Mouse (Mus musculus) megakaryocyte, embryonic 14.5 days (primary cell): Measurements from ENCODE around the gene Psd. TPM values are rescaled to one million over a fixed set of nuclear protein-coding genes. Genes with fewer than 3 reads are reported as not detected.

Experiments used
- H3K27me3 ChIP-seq: replicated peaks from 2 replicates; pipeline ENCODE3; 2012; ENCODE audit warnings: inconsistent platforms
- H3K36me3 ChIP-seq: replicated peaks from 2 replicates; pipeline ENCODE3; 2012; ENCODE audit warnings: low read length, inconsistent platforms, mixed read lengths
- H3K4me1 ChIP-seq: 2 replicates; pipeline ENCODE4 v1.6.1; 2012; ENCODE audit warnings: inconsistent platforms
- H3K4me3 ChIP-seq: replicated peaks from 2 replicates; pipeline ENCODE3; 2012; ENCODE audit warnings: moderate library complexity, mild to moderate bottlenecking, inconsistent platforms
- H3K9me3 ChIP-seq: 2 replicates; pipeline ENCODE4 v1.6.1; 2012; ENCODE audit warnings: inconsistent platforms
- FLI1 ChIP-seq: IDR thresholded peaks from 2 replicates; pipeline ENCODE4 v1.6.1; 2012; ENCODE audit warnings: low read length, inconsistent platforms, mixed read lengths
- GATA1 ChIP-seq: IDR thresholded peaks from 3 replicates; pipeline ENCODE4 v1.6.1; 2012; ENCODE audit warnings: mixed read lengths, low read length, inconsistent platforms, borderline replicate concordance
- polyA plus RNA-seq: library from polyadenylated mRNA; stranded (reverse); fragments of >175 nt; gene quantifications from 2 replicates; pipeline ENCODE4 v1.2.3, GENCODE M21; 2012; ENCODE audit warnings: low replicate concordance; ENCODE audit not compliant: insufficient read depth

The Psd gene
- polyA plus RNA-seq, 1 experiment = 0.19 TPM

DNA sequence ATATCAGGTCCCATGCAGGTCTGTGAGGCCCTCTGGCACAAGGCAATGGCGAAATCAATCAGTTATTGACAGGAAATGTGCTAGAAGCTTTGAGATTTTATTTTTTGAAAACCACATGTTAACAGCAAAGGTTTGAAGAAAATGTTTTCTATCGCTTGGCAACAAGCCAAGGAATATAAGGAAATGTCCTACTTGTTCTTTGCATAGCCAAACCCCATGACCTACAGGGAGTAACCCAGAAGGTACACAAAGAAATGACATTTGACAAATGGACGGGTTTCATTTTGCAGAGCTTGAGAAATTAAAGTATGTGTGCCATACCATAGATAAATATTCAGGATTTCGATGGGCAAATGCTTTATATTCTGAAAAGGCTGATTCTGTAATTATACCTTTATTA lies 30.0 kb downstream of the Psd start:
- Histone ChIP-seq H3K27me3 (peaks cover 32% of the 10 kb centered on the region), H3K9me3 (no peaks in the 10 kb centered on the region), H3K4me1 (no peaks in the 10 kb centered on the region), H3K4me3 (no peak overlapping the region), H3K36me3 (no peaks in the 10 kb centered on the region)
- TF ChIP-seq GATA1 (no peak), FLI1 (no peak)

DNA sequence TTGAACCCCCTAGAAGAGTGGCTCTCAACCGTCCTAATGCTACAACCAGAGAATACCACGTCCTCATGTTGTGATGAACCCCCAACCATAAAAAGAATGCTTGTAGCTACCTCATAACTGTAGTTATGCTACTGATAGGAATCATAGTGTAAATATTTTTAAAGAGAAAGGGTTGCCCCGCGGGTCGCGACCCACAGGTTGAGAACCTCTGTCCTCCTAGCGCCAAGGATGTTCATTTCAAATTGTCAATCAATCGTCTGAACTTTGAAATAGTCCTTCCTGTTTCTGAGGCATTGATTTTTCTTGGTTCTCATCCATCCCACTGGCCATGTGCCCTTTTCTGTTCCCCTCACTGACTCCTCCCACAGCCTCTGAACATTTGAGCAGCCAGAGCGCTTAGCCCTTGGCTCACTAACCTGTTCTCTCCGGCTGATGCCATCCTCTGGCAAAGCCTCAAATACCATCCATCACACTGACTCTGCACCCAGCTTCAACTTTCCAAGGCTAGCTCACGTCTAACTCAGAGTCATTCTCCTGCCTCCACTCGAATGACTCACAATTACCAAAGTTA lies 36.3 kb downstream of the Psd start:
- no peak for TF ChIP-seq FLI1
- TF ChIP-seq GATA1 = no peak
- no peaks in the 10 kb centered on the region for H3K9me3 ChIP-seq
- no peaks in the 10 kb centered on the region for H3K4me1 ChIP-seq

DNA sequence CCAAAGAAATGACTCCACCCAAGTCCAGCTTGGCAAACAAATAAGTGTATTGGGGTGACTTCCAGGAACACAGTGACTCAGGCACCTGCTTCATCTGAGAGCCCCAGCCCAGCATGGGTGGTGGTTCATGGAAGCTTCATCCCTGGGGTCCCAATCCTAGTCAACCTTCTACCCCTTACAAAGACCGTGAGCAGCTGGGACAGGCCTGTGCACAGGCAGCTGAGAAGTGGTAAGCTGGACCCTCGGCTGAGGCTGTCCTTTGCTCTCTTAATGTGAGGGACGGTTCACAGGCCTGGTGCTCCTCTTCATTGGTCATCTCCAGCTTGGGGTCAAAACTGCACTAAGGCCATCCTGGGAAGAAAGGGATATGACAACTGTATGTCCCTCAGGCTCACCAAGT lies 39.4 kb downstream of the Psd start:
- Histone ChIP-seq H3K4me3 (no peak overlapping the region), H3K4me1 (no peaks in the 10 kb centered on the region), H3K9me3 (no peaks in the 10 kb centered on the region), H3K36me3 (peaks cover 48% of the 10 kb centered on the region), H3K27me3 (peaks cover 25% of the 10 kb centered on the region)
- TF ChIP-seq FLI1 = no peak
- no peak for TF ChIP-seq GATA1

More for the DNA sequence above, 36.3 kb downstream of the Psd start:
- Histone ChIP-seq H3K27me3 (peaks cover 38% of the 10 kb centered on the region), H3K36me3 (peaks cover 18% of the 10 kb centered on the region), H3K4me3 (no peak overlapping the region)

DNA sequence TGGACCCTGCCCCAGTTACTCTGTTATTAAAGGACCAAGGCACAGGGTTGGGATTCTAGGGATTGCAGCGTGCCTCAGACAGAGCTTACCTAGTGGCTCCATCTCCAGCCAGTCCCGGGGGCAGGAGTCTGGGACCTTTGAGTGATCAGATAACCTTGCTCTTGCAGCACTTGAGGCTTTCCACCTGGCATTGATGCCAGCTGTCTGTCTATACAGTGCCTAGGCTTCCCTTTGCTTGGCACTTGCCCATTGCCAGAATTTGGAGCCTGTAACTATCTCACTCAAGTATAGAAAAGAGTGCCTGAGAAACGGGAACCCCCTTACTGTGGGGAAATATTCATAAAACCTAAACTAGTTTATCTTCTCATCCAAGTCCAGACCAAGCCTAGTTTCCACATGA lies 40.0 kb downstream of the Psd start:
- peaks cover 19% of the 10 kb centered on the region for H3K27me3 ChIP-seq
- no peak overlapping the region for H3K4me3 ChIP-seq
- no peaks in the 10 kb centered on the region for H3K4me1 ChIP-seq
- peaks cover 4% of the 10 kb centered on the region; the same call in 1 of the 2 replicates for H3K9me3 ChIP-seq
- peaks cover 54% of the 10 kb centered on the region for H3K36me3 ChIP-seq
- TF ChIP-seq FLI1 = no peak
- TF ChIP-seq GATA1 = no peak

DNA sequence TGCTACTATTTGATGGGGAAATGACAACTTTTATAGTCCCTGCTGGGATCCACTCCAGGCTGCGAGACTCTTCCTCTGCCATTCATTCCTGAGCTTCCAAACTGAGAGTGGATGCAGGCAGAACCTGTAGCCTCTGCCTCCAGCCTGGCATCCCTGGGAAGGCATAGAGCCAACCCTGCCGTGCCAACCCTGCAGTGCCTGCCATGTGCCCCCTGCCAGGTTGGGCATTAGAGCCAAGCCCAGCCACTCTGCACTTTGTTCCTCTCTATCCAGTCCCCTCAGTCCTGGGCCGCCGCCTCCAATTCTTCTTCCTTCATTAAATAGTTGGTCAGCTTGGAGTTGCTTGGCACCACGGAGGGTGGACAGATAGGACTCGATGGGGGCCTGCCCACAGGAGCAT lies 40.9 kb downstream of the Psd start:
- peaks cover 63% of the 10 kb centered on the region for H3K36me3 ChIP-seq
- TF ChIP-seq GATA1 (no peak), FLI1 (no peak)
- no peak overlapping the region for H3K4me3 ChIP-seq

DNA sequence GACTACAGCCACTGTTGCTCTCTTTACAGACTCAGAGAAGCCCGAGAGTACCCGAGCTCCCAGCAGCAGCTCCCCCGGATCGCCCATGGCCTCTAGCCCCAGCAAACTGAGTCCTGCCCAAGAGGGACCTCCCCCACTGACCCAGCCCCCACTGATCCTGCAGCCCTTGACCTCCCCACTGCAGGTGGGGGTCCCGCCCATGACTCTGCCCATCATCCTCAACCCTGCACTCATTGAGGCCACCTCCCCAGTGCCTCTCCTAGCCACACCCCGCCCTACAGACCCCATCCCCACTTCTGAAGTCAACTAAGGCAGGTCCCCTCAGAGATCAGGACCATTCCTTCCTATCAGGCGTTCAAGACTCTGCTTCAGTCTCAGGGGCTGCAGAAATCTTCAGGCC lies 41.3 kb downstream of the Psd start:
- Histone ChIP-seq H3K27me3 (peaks cover 9% of the 10 kb centered on the region), H3K9me3 (peaks cover 4% of the 10 kb centered on the region; the same call in 1 of the 2 replicates), H3K4me3 (no peak overlapping the region), H3K4me1 (no peaks in the 10 kb centered on the region), H3K36me3 (peaks cover 67% of the 10 kb centered on the region)
- TF ChIP-seq FLI1 = no peak
- no peak for TF ChIP-seq GATA1

More for the DNA sequence above, 40.9 kb downstream of the Psd start:
- Histone ChIP-seq H3K4me1 (no peaks in the 10 kb centered on the region), H3K9me3 (peaks cover 4% of the 10 kb centered on the region; the same call in 1 of the 2 replicates), H3K27me3 (peaks cover 12% of the 10 kb centered on the region)

DNA sequence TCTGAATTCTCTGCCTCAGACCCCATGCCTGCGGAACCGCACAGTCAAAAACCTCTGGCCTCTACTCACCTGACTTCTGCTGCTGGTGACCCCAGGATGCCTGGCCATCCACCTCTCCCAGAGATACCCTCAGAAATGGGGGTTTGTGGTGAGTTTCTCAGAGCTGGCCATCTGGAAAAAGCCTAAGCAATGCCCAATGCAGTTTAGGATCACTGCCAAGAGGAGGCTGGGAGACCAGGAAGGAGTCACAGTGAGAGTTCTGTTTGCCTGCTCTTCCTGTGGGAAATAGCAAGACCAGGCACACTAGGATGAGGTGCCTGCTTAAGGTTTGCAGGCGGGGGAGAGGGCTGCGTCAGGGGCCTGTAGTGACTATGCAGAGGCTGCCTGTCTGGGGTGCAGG lies 42.3 kb downstream of the Psd start:
- H3K4me3 ChIP-seq = no peak overlapping the region
- TF ChIP-seq GATA1 = no peak
- no peak for TF ChIP-seq FLI1

DNA sequence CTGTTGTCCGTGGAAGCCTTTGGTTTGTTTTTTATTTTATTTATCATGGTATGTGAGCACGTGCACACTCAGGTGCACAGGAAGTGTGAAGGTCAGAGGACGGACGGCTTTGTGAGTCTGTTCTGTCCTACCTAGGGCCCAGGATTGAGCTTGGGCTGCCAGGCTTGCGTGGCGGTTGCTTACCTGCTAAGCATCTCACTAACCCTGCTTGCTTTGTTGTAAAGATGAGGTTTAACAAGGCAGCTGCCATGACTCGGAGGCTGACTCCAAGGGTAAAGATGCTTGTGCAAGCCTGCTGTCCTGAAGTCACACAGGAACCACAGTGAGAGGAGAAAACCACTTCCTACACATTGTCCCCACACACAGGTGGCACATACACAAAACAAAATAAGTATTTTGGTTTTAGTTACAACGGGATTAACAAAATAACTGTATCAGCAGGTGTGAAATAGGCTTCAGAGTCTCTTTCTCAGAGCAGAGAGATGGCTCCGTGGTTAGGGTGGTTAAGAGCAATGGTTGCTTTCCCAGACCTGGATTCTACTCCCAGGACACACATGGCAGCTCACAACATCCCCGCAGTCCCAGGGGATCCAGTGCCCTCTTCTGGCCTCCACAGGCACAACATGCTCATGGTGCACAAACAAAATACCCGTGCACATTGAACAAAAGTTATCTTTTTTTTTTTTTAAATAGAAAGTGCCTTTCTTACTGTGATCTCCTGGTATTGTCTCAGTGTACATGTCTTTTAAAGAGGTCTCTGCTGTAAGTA lies 44.7 kb downstream of the Psd start:
- H3K27me3 ChIP-seq = no peaks in the 10 kb centered on the region
- peaks cover 4% of the 10 kb centered on the region; the same call in 1 of the 2 replicates for H3K9me3 ChIP-seq
- TF ChIP-seq FLI1 = no peak
- no peak for TF ChIP-seq GATA1
- no peak overlapping the region for H3K4me3 ChIP-seq
- H3K36me3 ChIP-seq = peaks cover 96% of the 10 kb centered on the region
- no peaks in the 10 kb centered on the region for H3K4me1 ChIP-seq

More for the DNA sequence above, 42.3 kb downstream of the Psd start:
- Histone ChIP-seq H3K4me1 (no peaks in the 10 kb centered on the region), H3K36me3 (peaks cover 77% of the 10 kb centered on the region), H3K9me3 (peaks cover 4% of the 10 kb centered on the region; the same call in 1 of the 2 replicates), H3K27me3 (peaks cover 4% of the 10 kb centered on the region)

DNA sequence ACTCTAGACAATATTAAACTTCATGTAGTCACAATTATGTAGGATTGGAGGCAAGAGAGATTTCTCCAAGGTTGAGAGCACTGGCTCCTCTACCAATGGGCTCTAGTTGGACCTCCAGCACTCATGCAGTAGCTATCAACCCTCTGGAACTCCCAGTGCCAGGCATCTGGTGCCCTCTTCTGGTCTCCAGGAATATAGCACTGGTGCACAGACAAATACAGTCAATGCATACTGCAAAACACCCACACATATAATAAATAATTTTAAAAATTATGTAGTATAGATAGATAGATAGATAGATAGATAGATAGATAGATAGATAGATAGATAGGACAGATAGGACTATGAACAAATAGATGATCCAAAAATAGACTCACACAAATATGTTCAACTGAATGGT lies 51.6 kb downstream of the Psd start:
- H3K9me3 ChIP-seq = no peaks in the 10 kb centered on the region
- H3K4me3 ChIP-seq = no peak overlapping the region
- peaks cover 89% of the 10 kb centered on the region for H3K36me3 ChIP-seq
- no peak for TF ChIP-seq FLI1
- no peak for TF ChIP-seq GATA1
- H3K4me1 ChIP-seq = no peaks in the 10 kb centered on the region
- H3K27me3 ChIP-seq = no peaks in the 10 kb centered on the region

DNA sequence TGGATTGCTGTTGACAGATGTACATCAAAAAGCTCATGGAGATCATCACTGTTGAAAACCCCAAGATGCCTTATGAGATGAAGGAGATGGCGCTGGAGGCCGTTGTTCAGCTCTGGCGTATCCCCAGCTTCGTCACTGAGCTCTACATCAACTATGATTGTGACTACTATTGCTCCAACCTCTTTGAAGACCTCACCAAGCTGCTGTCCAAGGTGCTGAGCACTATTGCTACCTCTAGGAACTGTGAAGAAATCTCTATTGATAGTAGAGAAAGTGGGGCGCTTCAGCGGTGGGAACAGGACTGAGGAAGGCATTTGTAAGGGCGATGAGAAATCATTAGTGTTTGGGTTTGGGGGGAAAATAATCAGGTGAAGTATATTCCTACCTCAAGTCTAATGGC lies 62.2 kb downstream of the Psd start:
- TF ChIP-seq FLI1 (no peak), GATA1 (no peak)
- Histone ChIP-seq H3K9me3 (no peaks in the 10 kb centered on the region), H3K4me3 (no peak overlapping the region), H3K27me3 (no peaks in the 10 kb centered on the region), H3K4me1 (no peaks in the 10 kb centered on the region), H3K36me3 (peaks cover 100% of the 10 kb centered on the region)

Other genes starting within 250 kb of the Psd start
- not detected in 2 replicates for gene Elovl3, start 195.3 kb downstream of the Psd start, polyA plus RNA-seq
- gene Pitx3, start 178.8 kb downstream of the Psd start, polyA plus RNA-seq = not detected in 2 replicates
- 457 and 459 TPM in 2 replicates for gene Gbf1, start 174.6 kb downstream of the Psd start, polyA plus RNA-seq
- 32.0 and 46.7 TPM in 2 replicates for gene Nfkb2, start 22.8 kb downstream of the Psd start, polyA plus RNA-seq
- 17.4 and 18.6 TPM in 2 replicates for gene Fbxl15, start 1.0 kb upstream of the Psd start, polyA plus RNA-seq
- 39.1 and 126 TPM in 2 replicates for gene Cuedc2, start 11.5 kb upstream of the Psd start, polyA plus RNA-seq
- 8.8 and 9.9 TPM in 2 replicates for gene Mfsd13a, start 14.0 kb upstream of the Psd start, polyA plus RNA-seq
- gene 2310034G01Rik, start 23.1 kb upstream of the Psd start, polyA plus RNA-seq = 0.32 TPM in 1 of 2 replicates, not detected in the other
- gene Actr1a, start 68.6 kb upstream of the Psd start, polyA plus RNA-seq = 35.2 and 96.8 TPM in 2 replicates
- gene Sufu, start 69.7 kb upstream of the Psd start, polyA plus RNA-seq = 8.7 and 23.5 TPM in 2 replicates
- 207 and 435 TPM in 2 replicates for gene Trim8, start 174.5 kb upstream of the Psd start, polyA plus RNA-seq
- gene Arl3, start 246.0 kb upstream of the Psd start, polyA plus RNA-seq = 5.8 and 22.9 TPM in 2 replicates
- gene Sfxn2, start 246.2 kb upstream of the Psd start, polyA plus RNA-seq = 0.38 TPM in 1 of 2 replicates, not detected in the other